Mouse (Mus musculus): Measurements from ENCODE around the gene Rnasel.

DNA sequence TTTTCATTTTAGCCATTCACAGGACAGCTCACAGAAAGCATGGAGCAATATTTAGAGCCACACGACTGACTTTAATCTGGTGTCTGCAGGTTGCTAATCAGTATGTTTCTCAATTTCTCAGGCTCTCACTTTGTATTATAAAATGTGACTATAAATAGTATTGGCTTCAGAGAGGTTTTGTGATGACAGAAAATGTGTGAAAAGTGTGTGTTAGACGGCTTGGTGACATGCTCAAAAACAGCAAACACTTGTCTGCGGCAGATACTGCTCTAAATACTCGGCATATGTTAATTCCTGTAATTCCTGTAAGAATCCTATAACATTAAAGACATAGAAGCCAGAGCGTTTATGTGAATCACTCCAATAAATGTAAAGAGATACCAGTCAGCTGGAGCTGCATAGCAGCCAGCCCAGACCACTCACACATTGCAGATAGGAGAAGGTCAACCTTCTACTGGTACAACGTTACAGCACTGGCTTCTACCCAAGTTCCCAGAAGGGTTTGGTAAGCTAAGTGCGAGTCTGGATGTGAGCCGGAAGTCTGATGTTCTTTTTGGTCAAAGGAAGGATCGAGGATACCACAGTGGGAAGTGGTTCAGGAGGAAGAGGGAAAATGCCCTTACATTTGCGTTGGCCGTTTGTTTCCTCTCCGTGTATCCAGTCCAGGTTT is 1.2 kb upstream of the Rnasel start:
- TF ChIP-seq CTCF (IDR thresholded peaks at IDR 0.05; ENCODE audit: low read depth): no peak
- no peak for TF ChIP-seq EP300 (IDR thresholded peaks at IDR 0.05; ENCODE audit: low read depth)
